Mouse (Mus musculus): Measurements from ENCODE around the gene Chml.

Chml gene

GRCm38 (mm10) chr1:175659900-175660299 lies 32.8 kb downstream of the Chml start:
- in situ Hi-C loops (cut with MseI, MboI), result no loop called here

DNA sequence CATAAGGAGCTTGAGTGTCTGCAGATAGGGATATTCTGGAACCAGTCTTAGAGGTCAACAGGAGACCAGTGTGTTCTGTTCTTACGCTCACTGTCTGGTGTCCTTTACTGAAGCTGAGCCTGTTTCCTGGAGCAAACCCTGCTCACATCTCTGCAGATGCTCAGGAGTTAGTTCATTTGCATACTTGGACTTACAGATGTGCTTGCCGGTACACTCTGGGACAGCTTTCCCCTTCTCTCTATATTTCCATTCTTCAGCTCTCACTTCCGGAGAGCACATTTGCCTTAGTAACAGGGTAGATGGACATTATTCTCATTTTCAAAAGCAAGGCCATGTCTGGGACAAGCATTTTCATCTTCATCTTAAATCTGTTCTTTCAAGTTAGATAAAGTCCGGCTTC lies 44.1 kb downstream of the Chml start:
- in situ Hi-C loops (cut with MseI, MboI), result no loop called here

GRCm38 (mm10) chr1:175646952-175647351 lies 45.7 kb downstream of the Chml start:
- in situ Hi-C loops (cut with MseI, MboI), result no loop called here

- in situ Hi-C loops (cut with MseI, MboI), result no loop called here
Observed at GRCm38 (mm10) chr1:175643496-175644265, 49.0 kb downstream of the Chml start.

DNA sequence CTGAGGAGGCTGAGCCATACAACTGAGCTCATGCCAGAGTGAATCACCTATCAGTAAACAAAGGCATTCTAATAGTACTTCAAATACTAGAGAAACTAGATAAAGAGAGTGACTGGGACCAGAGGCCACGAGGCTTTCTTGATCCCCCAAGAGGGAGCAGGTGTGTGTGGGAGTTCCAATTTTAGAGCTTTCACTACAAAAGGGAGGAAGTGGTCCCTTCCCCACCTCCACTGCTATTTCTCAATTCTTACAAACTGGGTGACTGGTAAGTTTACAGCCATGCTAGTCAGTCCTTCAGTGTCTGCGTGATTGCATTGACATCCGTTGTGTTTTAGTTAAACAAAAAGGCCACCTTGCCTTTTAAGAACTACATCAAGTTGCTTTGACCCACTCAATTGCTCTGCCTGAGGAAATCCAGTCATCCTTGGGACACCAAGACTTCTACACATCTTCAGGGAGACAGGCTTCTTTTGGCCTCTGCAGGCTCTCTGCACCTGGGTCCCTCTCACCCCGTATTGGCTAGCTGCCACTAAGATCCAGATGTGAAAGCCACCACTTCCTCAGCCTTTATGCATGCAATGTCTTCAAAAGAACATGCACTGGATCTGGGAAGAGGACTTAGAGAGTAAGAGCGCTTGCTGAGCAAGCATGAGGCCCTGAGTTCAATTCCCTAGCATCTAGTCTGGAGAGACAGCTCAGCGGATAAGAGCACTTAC lies 52.1 kb downstream of the Chml start:
- in situ Hi-C loops (cut with MseI, MboI), result no loop called here

DNA sequence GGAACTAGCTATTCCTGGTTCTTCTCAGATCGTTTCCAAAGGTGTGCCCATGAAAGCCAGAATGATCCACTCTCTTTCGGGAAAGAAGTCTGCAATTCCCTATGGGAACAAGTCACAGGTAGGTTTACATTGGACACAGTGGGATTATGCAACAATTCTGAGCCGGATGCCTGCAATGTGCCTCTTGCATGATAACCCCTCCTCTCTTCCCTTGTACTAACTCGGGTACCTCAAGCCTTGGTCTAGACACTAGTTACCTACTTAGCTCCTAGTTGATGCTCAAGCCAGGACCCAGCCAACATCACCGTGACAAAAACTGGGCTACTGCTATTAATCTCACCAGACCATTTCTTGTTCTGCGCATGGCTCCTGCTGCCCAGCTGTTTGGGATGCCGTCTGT lies 53.6 kb downstream of the Chml start:
- in situ Hi-C loops (cut with MseI, MboI), result no loop called here

GRCm38 (mm10) chr1:175637677-175638076 lies 55.0 kb downstream of the Chml start:
- in situ Hi-C loops (cut with MseI, MboI), result no loop called here

- in situ Hi-C loops (cut with MseI, MboI), result no loop called here
Observed at GRCm38 (mm10) chr1:175632470-175632869, 60.2 kb downstream of the Chml start.

Measured in mouse trophoblast stem cell (cell line).